Mouse (Mus musculus): ENCODE measurements around the gene Mgat2. TPM values are rescaled to one million over a fixed set of nuclear protein-coding genes. Genes with fewer than 3 reads are reported as not detected.

Gene Mgat2
- polyA plus RNA-seq, 1 experiment = 24.8 TPM

DNA sequence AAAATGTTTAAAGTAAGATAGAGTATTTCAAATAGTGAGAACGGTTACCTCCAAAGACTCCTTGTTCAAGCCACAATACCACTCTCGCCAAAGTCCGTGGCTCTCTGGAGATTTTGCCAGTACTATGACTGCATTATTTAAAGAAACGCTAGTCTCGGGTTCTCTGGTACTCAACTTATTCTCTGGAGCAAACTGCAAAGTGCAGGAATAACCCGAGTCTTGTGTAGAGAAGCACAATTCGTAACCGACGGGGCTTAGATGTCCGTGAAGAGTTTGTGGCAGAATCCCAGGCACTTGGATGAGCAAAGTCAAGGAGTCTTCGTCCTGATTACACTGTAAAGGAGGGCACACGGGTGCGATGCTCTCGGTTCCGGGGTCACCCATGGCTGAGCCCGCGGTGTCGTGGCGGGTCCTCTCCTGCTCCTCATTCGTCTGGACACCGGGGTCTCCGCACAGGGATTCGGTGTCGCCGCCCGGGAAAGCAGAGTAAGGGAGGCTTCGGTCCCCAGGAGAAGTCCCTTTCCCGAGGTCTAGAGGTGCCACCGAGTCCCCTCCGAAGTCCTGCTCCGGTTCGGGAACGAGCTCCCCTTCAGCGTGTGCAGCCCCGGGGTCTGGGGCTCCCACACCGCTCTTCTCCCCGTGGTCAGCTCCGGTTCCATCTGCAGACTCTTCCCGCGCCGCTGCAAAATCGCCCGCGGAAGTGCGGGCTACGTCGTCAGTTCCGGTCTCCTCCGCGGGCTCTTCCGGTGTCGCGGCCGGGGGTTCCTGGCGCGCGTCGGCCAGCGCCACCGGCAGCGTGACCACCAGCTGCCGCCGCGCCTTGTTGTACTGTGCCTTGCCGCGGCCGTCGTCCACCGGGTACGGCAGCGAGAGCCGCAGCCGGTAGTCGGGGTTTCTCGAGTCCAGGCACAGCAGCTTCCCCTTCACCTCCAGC is 12.8 kb downstream of the Mgat2 start, which contains the start of gene Gm49383:
Gene Gm49383 (minus strand): TSS at position 661 of the 934 bp plus-strand sequence.
- Histone ChIP-seq H3K9ac (ENCODE audit: low read depth, poor library complexity, severe bottlenecking) (peak within 1 kb of the TSS; percentile 93), H3K36me3 (ENCODE audit: control insufficient read depth, insufficient read depth, low read length, poor library complexity, severe bottlenecking) (peaks cover 12% of the 10 kb centered on the region), H3K4me3 (ENCODE audit: low read depth, low read length) (peak within 1 kb of the TSS; percentile 97), H3K27ac (ENCODE audit: insufficient read depth, low read length) (no peak within 1 kb of the TSS), H3K27me3 (ENCODE audit: control insufficient read depth, insufficient read depth, low read length, poor library complexity, severe bottlenecking) (no peaks in the 10 kb centered on the region), H3K4me1 (ENCODE audit: control insufficient read depth, insufficient read depth, low read length) (peaks cover 1% of the 10 kb centered on the region), H3K9me3 (replicated peaks; ENCODE audit: control insufficient read depth, insufficient read depth, low read length, poor library complexity, severe bottlenecking) (no peaks in the 10 kb centered on the region)
- TF ChIP-seq CTCF (IDR thresholded peaks at IDR 0.05; ENCODE audit: low read depth, low read length) (no peak), POLR2A (IDR thresholded peaks at IDR 0.05; ENCODE audit: insufficient read depth, low read length) (peak; percentile 70), EP300 (IDR thresholded peaks at IDR 0.05; ENCODE audit: insufficient read depth, low read depth, low read length) (no peak)

GRCm38 (mm10) chr12:69197378-69198163 is 13.6 kb downstream of the Mgat2 start:
- Histone ChIP-seq H3K27me3 (ENCODE audit: control insufficient read depth, insufficient read depth, low read length, poor library complexity, severe bottlenecking) (no peaks in the 10 kb centered on the region), H3K9me3 (replicated peaks; ENCODE audit: control insufficient read depth, insufficient read depth, low read length, poor library complexity, severe bottlenecking) (no peaks in the 10 kb centered on the region), H3K9ac (ENCODE audit: low read depth, poor library complexity, severe bottlenecking) (peak overlapping the region; percentile 93), H3K4me3 (ENCODE audit: low read depth, low read length) (peak overlapping the region; percentile 97), H3K27ac (ENCODE audit: insufficient read depth, low read length) (no peak overlapping the region), H3K36me3 (ENCODE audit: control insufficient read depth, insufficient read depth, low read length, poor library complexity, severe bottlenecking) (peaks cover 11% of the 10 kb centered on the region; the same call in 1 of the 2 replicates), H3K4me1 (ENCODE audit: control insufficient read depth, insufficient read depth, low read length) (peaks cover 1% of the 10 kb centered on the region)
- TF ChIP-seq EP300 (IDR thresholded peaks at IDR 0.05; ENCODE audit: insufficient read depth, low read depth, low read length) = no peak
- TF ChIP-seq CTCF (IDR thresholded peaks at IDR 0.05; ENCODE audit: low read depth, low read length) = no peak
- TF ChIP-seq POLR2A (IDR thresholded peaks at IDR 0.05; ENCODE audit: insufficient read depth, low read length) = no peak

- Histone ChIP-seq H3K27ac (ENCODE audit: insufficient read depth, low read length) (no peak within 1 kb of the TSS), H3K27me3 (ENCODE audit: control insufficient read depth, insufficient read depth, low read length, poor library complexity, severe bottlenecking) (no peaks in the 10 kb centered on the region), H3K4me1 (ENCODE audit: control insufficient read depth, insufficient read depth, low read length) (peaks cover 1% of the 10 kb centered on the region), H3K36me3 (ENCODE audit: control insufficient read depth, insufficient read depth, low read length, poor library complexity, severe bottlenecking) (peaks cover 9% of the 10 kb centered on the region; the same call in 1 of the 2 replicates), H3K9ac (ENCODE audit: low read depth, poor library complexity, severe bottlenecking) (peak within 1 kb of the TSS; percentile 93), H3K9me3 (replicated peaks; ENCODE audit: control insufficient read depth, insufficient read depth, low read length, poor library complexity, severe bottlenecking) (no peaks in the 10 kb centered on the region), H3K4me3 (ENCODE audit: low read depth, low read length) (peak within 1 kb of the TSS; percentile 97)
- TF ChIP-seq CTCF (IDR thresholded peaks at IDR 0.05; ENCODE audit: low read depth, low read length) = no peak
- no peak for TF ChIP-seq EP300 (IDR thresholded peaks at IDR 0.05; ENCODE audit: insufficient read depth, low read depth, low read length)
- no peak for TF ChIP-seq POLR2A (IDR thresholded peaks at IDR 0.05; ENCODE audit: insufficient read depth, low read length)
Observed at GRCm38 (mm10) chr12:69198164-69198535, 14.2 kb downstream of the Mgat2 start, which contains the start of gene Dnaaf2. Gene Dnaaf2, minus strand, starts transcription at chr12:69198429.

DNA sequence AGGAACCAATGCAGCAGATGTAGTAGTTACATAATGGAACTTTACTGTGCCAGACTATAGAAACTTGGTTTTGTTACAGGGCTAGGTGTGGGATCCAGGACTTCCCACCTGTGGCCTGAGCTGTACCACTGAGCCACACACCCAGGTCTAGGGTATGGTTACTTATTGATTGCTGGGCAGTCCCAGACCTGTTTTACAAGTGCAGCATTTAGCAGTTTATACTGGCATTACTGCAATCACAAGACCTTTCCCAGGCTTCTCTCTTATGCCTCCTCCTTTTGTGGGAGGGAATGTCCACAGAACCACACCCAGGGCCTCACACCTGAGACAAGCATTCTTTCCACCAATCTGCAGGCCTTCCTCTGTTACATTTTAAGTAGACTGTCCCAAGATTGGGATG is 15.0 kb downstream of the Mgat2 start:
- Histone ChIP-seq H3K27ac (ENCODE audit: insufficient read depth, low read length) (no peak overlapping the region), H3K4me3 (ENCODE audit: low read depth, low read length) (no peak overlapping the region), H3K4me1 (ENCODE audit: control insufficient read depth, insufficient read depth, low read length) (peaks cover 1% of the 10 kb centered on the region), H3K9ac (ENCODE audit: low read depth, poor library complexity, severe bottlenecking) (no peak overlapping the region), H3K36me3 (ENCODE audit: control insufficient read depth, insufficient read depth, low read length, poor library complexity, severe bottlenecking) (peaks cover 11% of the 10 kb centered on the region), H3K27me3 (ENCODE audit: control insufficient read depth, insufficient read depth, low read length, poor library complexity, severe bottlenecking) (no peaks in the 10 kb centered on the region), H3K9me3 (replicated peaks; ENCODE audit: control insufficient read depth, insufficient read depth, low read length, poor library complexity, severe bottlenecking) (no peaks in the 10 kb centered on the region)
- TF ChIP-seq CTCF (IDR thresholded peaks at IDR 0.05; ENCODE audit: low read depth, low read length) (no peak), POLR2A (IDR thresholded peaks at IDR 0.05; ENCODE audit: insufficient read depth, low read length) (no peak), EP300 (IDR thresholded peaks at IDR 0.05; ENCODE audit: insufficient read depth, low read depth, low read length) (no peak)

GRCm38 (mm10) chr12:69204052-69204833 is 20.3 kb downstream of the Mgat2 start, which contains the start of gene Gm49384:
Gene Gm49384, minus strand, starts transcription at chr12:69204267.
- H3K4me3 ChIP-seq (ENCODE audit: low read depth, low read length) = no peak within 1 kb of the TSS
- no peak within 1 kb of the TSS for H3K9ac ChIP-seq (ENCODE audit: low read depth, poor library complexity, severe bottlenecking)
- no peaks in the 10 kb centered on the region for H3K27me3 ChIP-seq (ENCODE audit: control insufficient read depth, insufficient read depth, low read length, poor library complexity, severe bottlenecking)
- no peaks in the 10 kb centered on the region for H3K4me1 ChIP-seq (ENCODE audit: control insufficient read depth, insufficient read depth, low read length)
- H3K27ac ChIP-seq (ENCODE audit: insufficient read depth, low read length) = no peak within 1 kb of the TSS
- H3K36me3 ChIP-seq (ENCODE audit: control insufficient read depth, insufficient read depth, low read length, poor library complexity, severe bottlenecking) = peaks cover 15% of the 10 kb centered on the region
- no peaks in the 10 kb centered on the region for H3K9me3 ChIP-seq (replicated peaks; ENCODE audit: control insufficient read depth, insufficient read depth, low read length, poor library complexity, severe bottlenecking)
- no peak for TF ChIP-seq POLR2A (IDR thresholded peaks at IDR 0.05; ENCODE audit: insufficient read depth, low read length)
- no peak for TF ChIP-seq EP300 (IDR thresholded peaks at IDR 0.05; ENCODE audit: insufficient read depth, low read depth, low read length)
- no peak for TF ChIP-seq CTCF (IDR thresholded peaks at IDR 0.05; ENCODE audit: low read depth, low read length)
